Mouse (Mus musculus) urinary bladder, adult 18-20 months (tissue): ENCODE results near the gene Taok3.
"Not testable (repeated sequence)": the region's sequence is repeated elsewhere in the genome, so short reads cannot be mapped to it uniquely, and the experiment has no call there.

Source experiments
- DNase-seq, 2 experiments: peaks; one replicate each; pipeline ENCODE4 v3.0.0; 2022; ENCODE audit warnings: low spot score in 2 of 2, mixed read lengths in 2 of 2

Taok3 gene

DNA sequence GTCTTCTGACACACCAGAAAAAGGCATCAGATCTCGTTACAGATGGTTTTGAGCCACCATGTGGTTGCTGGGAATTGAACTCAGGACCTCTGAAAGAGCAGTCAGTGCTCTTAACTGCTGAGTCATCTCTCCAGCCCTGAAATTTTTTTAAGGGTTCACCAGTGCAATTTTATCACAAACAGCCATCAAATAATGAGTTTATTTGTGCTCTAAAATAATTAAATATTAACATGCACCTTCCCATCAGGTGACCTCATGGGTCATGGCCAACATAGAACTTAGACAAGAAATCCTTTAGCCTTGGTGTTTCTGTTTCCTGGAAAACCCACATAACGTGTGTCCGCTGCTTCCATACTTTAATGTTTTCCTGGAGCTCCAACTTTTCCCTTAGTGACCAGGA, 173.8 kb downstream of the Taok3 start:
- DNase-seq = not testable (repeated sequence)

DNA sequence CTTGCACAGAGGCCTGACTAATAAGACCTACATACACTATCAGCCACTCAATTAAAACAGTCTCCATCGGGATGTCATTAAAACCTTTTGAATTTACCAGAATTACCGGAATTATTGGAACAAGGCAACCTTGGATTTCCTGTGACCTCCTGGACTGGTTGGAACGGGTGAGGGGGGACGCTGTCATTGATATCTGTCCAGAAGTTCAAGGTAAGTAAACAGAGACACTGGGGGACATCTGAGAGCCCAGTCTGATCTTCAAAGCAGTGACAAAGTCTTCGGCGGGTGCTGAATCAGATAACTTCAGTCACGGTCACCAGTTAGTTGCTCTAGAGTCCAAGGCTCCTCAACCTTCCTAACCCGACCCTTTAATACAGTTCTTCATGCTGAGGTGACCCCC, 175.1 kb downstream of the Taok3 start:
- DNase-seq = no peak

DNA sequence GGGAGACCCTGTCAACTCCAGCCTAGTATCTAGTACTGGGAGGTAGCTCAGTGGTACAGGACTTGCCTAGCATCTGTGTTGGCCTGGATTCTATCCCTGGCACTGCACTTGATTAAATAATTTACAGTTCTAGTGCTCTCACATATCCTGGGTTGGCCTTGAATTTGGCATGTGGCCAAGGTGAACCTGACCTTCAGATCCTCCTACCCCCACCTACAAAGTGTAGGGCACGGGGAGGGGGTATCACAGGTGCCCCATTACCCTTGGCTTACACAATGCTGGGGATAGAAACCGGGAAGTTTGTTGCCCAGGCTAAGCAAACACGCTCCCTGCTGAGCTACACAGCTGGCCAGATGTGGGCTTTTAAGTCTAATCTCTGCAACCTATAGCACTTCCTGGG, 183.0 kb downstream of the Taok3 start:
- no peak for DNase-seq

DNA sequence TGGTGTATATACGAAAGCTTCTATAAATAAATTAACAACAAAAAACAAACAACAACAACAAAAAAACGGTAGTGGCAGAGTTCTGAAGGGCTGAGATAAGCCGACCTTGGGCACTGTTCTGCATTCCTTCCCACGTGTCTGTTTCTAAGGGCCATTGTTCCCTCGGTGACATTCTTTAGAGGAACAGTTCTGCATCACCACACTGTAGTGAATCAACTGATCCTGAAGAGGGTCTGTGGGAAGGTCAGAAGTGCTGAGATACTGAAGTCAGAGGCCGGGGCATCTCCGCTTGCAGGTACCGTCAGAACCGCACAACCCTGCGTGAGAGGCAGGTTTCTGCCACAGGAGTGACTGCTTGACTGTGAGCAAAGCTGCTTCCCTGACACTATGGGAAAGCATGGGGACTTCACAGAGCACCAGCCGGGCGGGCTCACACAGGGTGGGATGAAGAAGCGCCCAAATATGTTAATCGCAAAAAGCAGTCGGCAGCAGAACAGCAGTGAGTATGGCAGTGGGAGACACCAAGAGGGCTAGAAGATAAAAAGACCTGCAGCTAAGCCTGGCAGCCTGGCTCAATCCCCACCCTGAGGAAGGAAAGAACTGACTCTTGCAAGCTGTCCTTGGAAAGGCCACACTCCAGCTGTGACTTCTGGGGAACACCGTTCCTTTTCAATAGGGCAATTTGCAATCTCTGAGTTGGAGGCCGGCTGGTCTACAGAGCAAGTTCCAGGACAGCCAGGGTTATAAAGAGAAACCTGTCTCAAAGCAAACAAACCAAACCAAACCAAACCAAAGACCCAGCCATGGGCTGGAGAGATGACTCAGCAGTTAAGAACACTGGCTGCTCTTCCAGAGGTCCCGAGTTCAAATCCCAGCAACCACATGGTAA, 184.0 kb downstream of the Taok3 start:
- no peak for DNase-seq

DNA sequence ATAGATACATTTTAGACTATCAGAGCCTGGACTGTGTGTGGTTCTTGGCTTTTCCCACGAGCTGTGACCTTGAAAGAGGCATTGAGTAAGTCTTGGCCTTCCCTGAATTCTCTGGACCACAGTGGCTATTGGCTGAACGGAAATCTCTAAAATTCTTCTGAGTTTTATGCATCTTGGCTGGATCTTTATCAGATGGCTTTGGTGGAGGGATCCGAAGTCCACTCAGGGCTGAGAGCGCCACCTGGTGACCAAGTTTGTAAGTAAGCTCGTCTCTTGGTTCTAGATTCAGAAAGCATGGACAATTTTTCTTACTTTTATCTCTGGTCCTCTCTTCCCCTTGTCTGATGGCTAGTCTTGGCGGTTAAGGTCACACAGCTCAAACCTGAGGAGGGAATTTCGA, 185.0 kb downstream of the Taok3 start:
- DNase-seq = peak; percentile 49 to 65

DNA sequence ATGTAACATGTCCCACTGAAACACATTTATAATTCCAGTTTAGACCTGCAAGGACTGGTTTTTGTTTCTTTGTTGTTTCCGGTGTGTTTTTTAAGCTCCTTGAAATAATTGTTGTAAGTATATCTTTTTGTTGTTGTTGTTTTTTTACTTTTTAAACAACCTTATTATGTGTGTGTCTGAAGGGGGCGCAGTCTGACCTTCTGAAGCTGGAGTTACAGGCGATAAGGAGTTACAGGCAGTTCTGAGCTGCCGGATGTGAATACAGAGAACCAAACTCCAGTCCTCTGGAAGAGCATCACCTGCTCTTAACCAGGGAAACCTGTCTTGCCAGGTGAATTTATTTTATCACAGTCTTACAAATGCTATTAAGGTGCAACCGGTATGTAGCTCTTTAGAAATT, 185.8 kb downstream of the Taok3 start:
- DNase-seq = no peak

DNA sequence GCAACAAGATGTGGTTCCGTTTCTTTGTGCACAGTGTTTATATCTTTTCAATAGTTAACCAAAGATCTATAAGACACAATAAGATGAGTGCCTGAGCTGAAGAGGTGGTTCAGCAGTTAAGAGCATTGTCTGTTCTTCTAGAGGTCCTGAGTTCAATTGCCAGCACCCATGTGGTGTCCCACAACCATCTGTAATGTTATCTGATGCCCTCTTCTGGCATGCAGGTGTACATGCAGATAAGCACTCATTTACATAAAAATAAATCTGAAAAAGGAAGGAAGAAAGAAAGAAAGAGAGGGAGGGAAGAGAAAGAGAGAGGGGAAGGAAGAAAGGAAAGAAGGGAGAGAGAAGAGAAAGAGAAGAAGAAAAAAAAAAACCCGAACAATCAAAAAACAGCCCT, 186.9 kb downstream of the Taok3 start:
- no peak for DNase-seq

DNA sequence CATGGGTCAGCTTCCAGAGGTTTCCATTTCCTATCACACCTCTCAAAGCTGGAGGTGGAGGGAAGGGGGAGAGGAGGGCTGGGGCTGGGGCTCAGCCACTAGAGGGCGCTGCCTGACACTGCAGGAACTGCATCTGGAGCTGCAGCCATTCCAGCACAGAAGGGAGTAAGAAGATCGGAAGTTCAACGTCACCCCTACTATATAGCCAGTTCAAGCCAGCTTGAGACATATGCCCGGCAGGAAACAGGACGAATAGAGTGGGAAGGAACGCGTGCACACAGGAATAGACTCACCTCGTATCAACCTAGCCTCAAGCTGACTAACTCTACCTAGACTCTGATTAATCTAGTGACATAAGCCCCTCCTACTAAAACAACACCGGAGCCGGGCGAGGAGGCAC, 187.8 kb downstream of the Taok3 start:
- DNase-seq = peak; percentile 58 to 67

DNA sequence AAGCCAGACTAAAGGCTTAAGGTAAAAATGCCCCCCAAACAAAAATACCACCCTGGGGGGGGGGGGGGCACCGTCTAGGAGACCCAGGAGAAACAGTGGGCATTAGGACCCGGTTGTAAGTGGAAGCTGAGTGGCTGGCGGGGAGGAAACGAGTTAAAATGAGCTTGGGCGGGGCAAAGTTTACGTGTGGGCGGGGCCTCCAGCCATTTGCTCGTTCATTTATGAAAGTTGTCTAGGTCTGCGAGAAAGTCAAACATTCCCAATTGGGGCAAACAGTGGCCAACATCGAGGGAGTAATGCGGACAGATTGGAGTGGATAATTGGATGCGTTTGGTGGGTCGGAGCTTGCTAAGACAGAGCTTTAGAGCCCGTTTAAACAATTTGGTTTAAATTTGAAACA, 193.5 kb downstream of the Taok3 start:
- peak; percentile 63 for DNase-seq

DNA sequence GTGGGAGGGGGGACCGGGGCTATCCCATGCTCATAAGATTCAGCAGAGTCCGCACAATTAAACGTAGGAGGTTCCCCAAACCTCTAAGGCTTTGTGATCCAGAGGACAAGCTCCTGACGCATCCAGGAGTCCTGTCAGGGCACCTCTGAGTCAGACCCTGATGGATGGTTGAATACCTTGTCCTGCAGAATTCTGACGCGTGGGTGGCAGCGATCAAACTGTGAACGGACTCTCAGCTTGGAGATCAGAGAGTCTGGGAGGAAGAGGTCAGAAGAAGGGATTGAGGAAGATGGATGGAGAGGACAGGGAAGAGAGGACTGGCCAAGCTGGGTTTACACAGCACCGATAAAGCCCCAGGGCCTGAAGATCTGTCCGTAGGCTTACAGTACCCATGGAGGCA, 194.0 kb downstream of the Taok3 start:
- DNase-seq = no peak

DNA sequence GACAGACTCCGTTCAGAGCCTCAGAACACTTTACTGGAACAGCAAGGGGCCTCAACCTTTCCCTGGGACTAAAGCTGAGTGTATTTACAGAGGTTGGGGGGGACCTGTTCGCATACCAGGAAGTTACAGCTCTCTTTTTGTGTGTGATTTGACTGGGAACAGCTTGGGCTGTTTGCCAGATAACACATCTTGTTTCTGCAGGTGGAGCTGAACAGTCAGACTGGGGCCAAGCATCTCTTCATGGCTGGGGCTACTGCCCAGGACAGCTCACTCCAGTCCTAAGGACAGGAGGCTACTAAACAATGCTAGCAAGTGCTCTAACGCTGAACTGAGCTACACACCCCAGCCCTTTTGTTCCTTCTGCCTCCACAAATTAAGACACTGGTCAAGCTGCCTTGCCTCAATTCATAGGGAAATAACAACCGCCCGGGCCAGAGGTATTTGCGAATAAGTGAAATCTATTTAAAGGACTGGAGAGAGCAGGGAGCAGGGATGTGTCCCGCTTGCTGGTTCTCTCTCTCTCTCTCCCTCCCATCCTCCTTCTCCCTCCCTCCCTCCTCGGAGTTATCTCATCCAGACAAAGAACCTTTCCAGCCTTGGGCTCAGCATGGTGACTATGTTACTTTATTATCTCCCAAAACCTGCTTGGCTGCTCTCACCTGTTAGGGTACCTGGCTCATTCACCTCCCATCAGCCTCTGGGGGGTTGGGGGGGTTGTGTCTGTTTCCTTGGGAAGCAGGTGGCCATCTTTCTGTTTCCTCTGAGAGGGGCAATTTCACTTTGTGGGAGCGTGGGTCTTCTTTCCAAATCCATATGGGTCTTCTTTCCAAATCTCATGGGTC, 194.9 kb downstream of the Taok3 start:
- DNase-seq = peak in 1 of 2 experiments; percentile 30

DNA sequence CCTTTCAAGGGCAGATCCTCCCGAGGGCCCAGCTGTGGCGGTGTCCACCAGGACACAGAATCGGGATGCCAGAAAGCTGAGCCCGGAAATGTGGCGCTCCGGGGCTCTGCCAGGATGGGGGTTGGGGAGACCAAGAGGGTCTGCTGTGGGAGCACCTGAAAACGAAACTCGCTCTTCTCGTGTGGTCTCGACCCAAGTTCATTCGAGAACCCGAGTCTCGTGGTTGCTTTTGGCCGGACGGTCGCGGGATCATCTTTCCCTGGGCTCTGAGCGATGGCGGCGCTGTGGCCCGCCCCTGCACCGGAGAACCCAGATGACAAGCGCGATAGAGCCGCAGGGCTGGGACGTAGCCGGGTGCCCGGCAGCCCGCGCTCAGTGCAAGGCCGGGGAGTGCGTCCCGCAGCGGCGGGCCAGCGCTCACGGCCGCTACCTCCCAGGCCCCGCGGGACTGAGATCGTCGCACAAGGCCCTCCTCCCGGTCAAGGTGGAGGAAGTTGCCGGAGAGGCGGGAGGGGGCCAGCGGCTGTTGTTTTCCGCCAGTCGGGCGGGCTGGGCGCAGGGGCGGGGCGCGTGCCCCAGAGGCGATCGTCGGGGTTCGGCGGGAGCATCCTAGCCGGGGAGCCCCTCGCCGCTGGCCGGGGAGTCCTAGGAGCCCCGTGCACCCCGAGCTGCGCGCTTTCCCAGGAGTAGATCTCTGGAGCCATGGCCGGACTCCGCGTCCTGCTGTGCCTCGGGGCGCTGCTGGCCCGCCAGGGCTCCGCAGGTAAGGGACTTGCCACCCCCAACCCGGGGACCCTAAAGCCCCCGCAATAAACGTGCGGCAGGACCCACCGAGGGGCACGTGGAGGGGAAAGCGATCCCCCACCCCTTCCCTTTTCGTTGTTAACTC, 199.1 kb downstream of the Taok3 start, which contains the start of gene Vsig10:
Gene Vsig10, plus strand, starts transcription at position 343 of the 889 bp plus-strand sequence.
- peak; percentile 66 to 77 for DNase-seq

DNA sequence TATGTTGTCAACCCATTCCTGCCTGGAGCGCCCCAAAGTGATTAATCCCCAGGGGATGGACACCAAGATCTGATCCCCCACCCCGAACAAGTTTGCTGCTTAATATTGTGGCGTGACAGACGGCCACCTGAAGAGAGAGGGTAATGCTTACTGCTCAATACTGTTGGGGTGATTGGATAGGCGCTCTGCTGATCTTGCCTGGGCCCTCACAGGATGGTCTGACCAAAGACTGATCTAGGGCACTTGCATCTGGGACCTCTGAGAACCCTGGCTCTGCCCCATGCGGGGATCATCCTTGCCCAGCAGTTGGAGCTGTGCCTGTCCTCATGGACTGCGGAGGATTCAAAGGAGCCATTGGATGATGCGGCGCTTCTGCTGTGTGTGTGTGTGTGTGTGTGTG, 203.8 kb downstream of the Taok3 start:
- DNase-seq = no peak
